Mouse (Mus musculus): ENCODE measurements at regions not wholly inside any gene's neighbourhood (a gene's known extent, or its start where the extent isn't known, plus 50 kb on each side); places are given as distances from the start of the nearest gene placed in this dataset.

GRCm38 (mm10) chr3:147189737-147190136 is 337.6 kb downstream of the Ttll7 start:
- intact Hi-C loops (cut with DNase I): no loop called here
- no peak overlapping the region for H3K27ac ChIP-seq
- TF ChIP-seq CTCF (IDR thresholded peaks at IDR 0.05): no peak
- DNase-seq (ENCODE audit: extremely low spot score in 1 of 2, low spot score in 2 of 2): no peak
- no peak overlapping the region for H3K4me3 ChIP-seq

GRCm38 (mm10) chr3:147196626-147197025 is 344.5 kb downstream of the Ttll7 start:
- no peak for TF ChIP-seq CTCF (IDR thresholded peaks at IDR 0.05)
- H3K4me3 ChIP-seq: no peak overlapping the region
- no peak for DNase-seq (ENCODE audit: extremely low spot score in 1 of 2, low spot score in 2 of 2)
- intact Hi-C loops (cut with DNase I): no loop called here
- no peak overlapping the region for H3K27ac ChIP-seq

- Histone ChIP-seq H3K27ac (no peak overlapping the region), H3K4me3 (no peak overlapping the region)
- no peak for DNase-seq (ENCODE audit: extremely low spot score in 1 of 2, low spot score in 2 of 2)
- intact Hi-C loops (cut with DNase I): no loop called here
- peak; percentile 53 for TF ChIP-seq CTCF (IDR thresholded peaks at IDR 0.05)
Observed at GRCm38 (mm10) chr3:147197215-147197614, 345.0 kb downstream of the Ttll7 start.

GRCm38 (mm10) chr3:147211127-147211940 is 359.2 kb downstream of the Ttll7 start:
- no peak for DNase-seq (ENCODE audit: extremely low spot score in 1 of 2, low spot score in 2 of 2)
- intact Hi-C loops (cut with DNase I): no loop called here
- no peak overlapping the region for H3K4me3 ChIP-seq
- H3K27ac ChIP-seq: no peak overlapping the region
- no peak for TF ChIP-seq CTCF (IDR thresholded peaks at IDR 0.05)

GRCm38 (mm10) chr3:147228663-147229062 is 376.5 kb downstream of the Ttll7 start:
- TF ChIP-seq CTCF (IDR thresholded peaks at IDR 0.05): no peak
- H3K4me3 ChIP-seq: no peak overlapping the region
- H3K27ac ChIP-seq: no peak overlapping the region
- intact Hi-C loops (cut with DNase I): no loop called here
- peak in 1 of 2 experiments; percentile 20 for DNase-seq (ENCODE audit: extremely low spot score in 1 of 2, low spot score in 2 of 2)

GRCm38 (mm10) chr3:147230594-147230993 is 378.4 kb downstream of the Ttll7 start:
- H3K27ac ChIP-seq: no peak overlapping the region
- intact Hi-C loops (cut with DNase I): no loop called here
- no peak for TF ChIP-seq CTCF (IDR thresholded peaks at IDR 0.05)
- no peak for DNase-seq (ENCODE audit: extremely low spot score in 1 of 2, low spot score in 2 of 2)
- H3K4me3 ChIP-seq: no peak overlapping the region

GRCm38 (mm10) chr3:147238398-147238797 is 386.2 kb downstream of the Ttll7 start:
- intact Hi-C loops (cut with DNase I): no loop called here
- Histone ChIP-seq H3K27ac (no peak overlapping the region), H3K4me3 (no peak overlapping the region)
- no peak for TF ChIP-seq CTCF (IDR thresholded peaks at IDR 0.05)
- no peak for DNase-seq (ENCODE audit: extremely low spot score in 1 of 2, low spot score in 2 of 2)

- intact Hi-C loops (cut with DNase I): no loop called here
- no peak overlapping the region for H3K4me3 ChIP-seq
- no peak for TF ChIP-seq CTCF (IDR thresholded peaks at IDR 0.05)
- no peak for DNase-seq (ENCODE audit: extremely low spot score in 1 of 2, low spot score in 2 of 2)
- no peak overlapping the region for H3K27ac ChIP-seq
Observed at GRCm38 (mm10) chr3:147240651-147241050, 388.5 kb downstream of the Ttll7 start.

GRCm38 (mm10) chr3:147244911-147245430 is 392.8 kb downstream of the Ttll7 start:
- intact Hi-C loops (cut with DNase I): no loop called here
- no peak for DNase-seq (ENCODE audit: extremely low spot score in 1 of 2, low spot score in 2 of 2)
- H3K27ac ChIP-seq: no peak overlapping the region
- no peak for TF ChIP-seq CTCF (IDR thresholded peaks at IDR 0.05)
- no peak overlapping the region for H3K4me3 ChIP-seq

- TF ChIP-seq CTCF (IDR thresholded peaks at IDR 0.05): no peak
- intact Hi-C loops (cut with DNase I): no loop called here
- Histone ChIP-seq H3K27ac (no peak overlapping the region), H3K4me3 (no peak overlapping the region)
- DNase-seq (ENCODE audit: extremely low spot score in 1 of 2, low spot score in 2 of 2): no peak
Observed at GRCm38 (mm10) chr3:147246141-147246540, 394.0 kb downstream of the Ttll7 start.

GRCm38 (mm10) chr3:147249466-147249865 is 397.3 kb downstream of the Ttll7 start:
- no peak for TF ChIP-seq CTCF (IDR thresholded peaks at IDR 0.05)
- DNase-seq (ENCODE audit: extremely low spot score in 1 of 2, low spot score in 2 of 2): no peak
- Histone ChIP-seq H3K27ac (no peak overlapping the region), H3K4me3 (no peak overlapping the region)
- intact Hi-C loops (cut with DNase I): no loop called here

- no peak overlapping the region for H3K27ac ChIP-seq
- intact Hi-C loops (cut with DNase I): no loop called here
- TF ChIP-seq CTCF (IDR thresholded peaks at IDR 0.05): no peak
- H3K4me3 ChIP-seq: no peak overlapping the region
- no peak for DNase-seq (ENCODE audit: extremely low spot score in 1 of 2, low spot score in 2 of 2)
Observed at GRCm38 (mm10) chr3:147249906-147250305, 397.7 kb downstream of the Ttll7 start.

All from left cerebral cortex, adult 2 months (tissue).